Mouse (Mus musculus): ENCODE results near the gene Abcg5.

Abcg5 gene

GRCm38 (mm10) chr17:84644292-84645050 is 38.3 kb downstream of the Abcg5 start:
- no peak for DNase-seq

GRCm38 (mm10) chr17:84642324-84642723 is 40.5 kb downstream of the Abcg5 start:
- DNase-seq = no peak

- peak; percentile 17 for DNase-seq
These were observed 40.9 kb downstream of the Abcg5 start for GRCm38 (mm10) chr17:84641893-84642292.

- DNase-seq = no peak
These were observed 42.9 kb downstream of the Abcg5 start for GRCm38 (mm10) chr17:84639796-84640378.

- no peak for DNase-seq
These were observed 44.8 kb downstream of the Abcg5 start for GRCm38 (mm10) chr17:84637971-84638370.

GRCm38 (mm10) chr17:84636328-84636727 is 46.5 kb downstream of the Abcg5 start:
- no peak for DNase-seq

GRCm38 (mm10) chr17:84633443-84633842 is 49.4 kb downstream of the Abcg5 start:
- no peak for DNase-seq

- DNase-seq = no peak
These were observed 51.0 kb downstream of the Abcg5 start for GRCm38 (mm10) chr17:84631836-84632235.

- no peak for DNase-seq
These were observed 54.2 kb downstream of the Abcg5 start for GRCm38 (mm10) chr17:84628611-84629010.

GRCm38 (mm10) chr17:84627721-84628120 is 55.1 kb downstream of the Abcg5 start:
- DNase-seq = no peak

- no peak for DNase-seq
These were observed 55.9 kb downstream of the Abcg5 start for GRCm38 (mm10) chr17:84626857-84627305.

GRCm38 (mm10) chr17:84626276-84626856 is 56.4 kb downstream of the Abcg5 start, which contains the start of gene Dync2li1:
Gene Dync2li1 (plus strand): TSS chr17:84626496.
- peak; percentile 94 for DNase-seq

GRCm38 (mm10) chr17:84622873-84623272 is 59.9 kb downstream of the Abcg5 start:
- DNase-seq = no peak

- no peak for DNase-seq
These were observed 60.8 kb downstream of the Abcg5 start for GRCm38 (mm10) chr17:84622028-84622427.

GRCm38 (mm10) chr17:84621209-84621608 is 61.6 kb downstream of the Abcg5 start:
- DNase-seq = no peak

- no peak for DNase-seq
These were observed 62.2 kb downstream of the Abcg5 start for GRCm38 (mm10) chr17:84620610-84621009.

GRCm38 (mm10) chr17:84620076-84620475 is 62.7 kb downstream of the Abcg5 start:
- no peak for DNase-seq

- no peak for DNase-seq
These were observed 63.7 kb downstream of the Abcg5 start for GRCm38 (mm10) chr17:84619112-84619511.

- DNase-seq = no peak
These were observed 64.9 kb downstream of the Abcg5 start for GRCm38 (mm10) chr17:84617953-84618352.

GRCm38 (mm10) chr17:84616526-84617074 is 66.2 kb downstream of the Abcg5 start:
- no peak for DNase-seq

- no peak for DNase-seq
These were observed 67.0 kb downstream of the Abcg5 start for GRCm38 (mm10) chr17:84615811-84616210.

GRCm38 (mm10) chr17:84611971-84612370 is 70.8 kb downstream of the Abcg5 start:
- no peak for DNase-seq

- DNase-seq = no peak
These were observed 71.3 kb downstream of the Abcg5 start for GRCm38 (mm10) chr17:84611500-84611899.

GRCm38 (mm10) chr17:84608606-84609005 is 74.2 kb downstream of the Abcg5 start:
- no peak for DNase-seq
